Mouse (Mus musculus) lung, postnatal 0 days (tissue): ENCODE measurements at regions not wholly inside any gene's neighbourhood (a gene's known extent, or its start where the extent isn't known, plus 50 kb on each side); places are given as distances from the start of the nearest gene placed in this dataset.

Experiments used
- CTCF ChIP-seq: IDR thresholded peaks from 2 replicates; pipeline ENCODE4 v1.5.1; 2016; ENCODE audit warnings: antibody characterized with exemption, mild to moderate bottlenecking
- EP300 ChIP-seq: IDR thresholded peaks from 2 replicates; pipeline ENCODE4 v1.6.1; 2016; ENCODE audit warnings: antibody characterized with exemption, mild to moderate bottlenecking, control low read depth

DNA sequence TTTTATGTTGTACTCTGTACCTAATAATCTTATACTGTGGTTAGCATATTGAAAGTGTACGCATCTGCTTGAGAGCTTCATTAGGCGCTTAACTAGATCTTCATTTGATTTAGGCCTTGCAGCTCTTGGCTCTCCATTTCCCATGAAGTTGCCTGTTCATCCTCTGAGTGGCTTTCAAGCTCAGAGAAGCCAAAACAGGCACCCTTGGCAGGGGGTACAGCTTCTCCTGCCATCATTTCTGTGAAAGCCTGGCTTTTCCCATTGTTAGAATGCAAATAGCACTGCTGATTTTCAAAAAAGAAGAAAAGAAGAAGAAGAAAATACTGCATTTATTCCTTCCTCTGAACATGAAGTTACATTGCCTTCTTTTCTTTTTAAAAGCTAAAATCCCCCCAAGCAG is 1283.3 kb downstream of the Mat2b start:
- no peak for TF ChIP-seq CTCF
- TF ChIP-seq EP300, result no peak
